Mouse (Mus musculus) left cerebral cortex, postnatal 36 days (tissue): Measurements from ENCODE around the gene Gipc3. TPM values are rescaled to one million over a fixed set of nuclear protein-coding genes. Genes with fewer than 3 reads are reported as not detected.

Experiments
- DNase-seq, 2 experiments: peaks; one replicate each; pipeline ENCODE4 v3.0.0; 2021 to 2022; ENCODE audit warnings: low spot score in 2 of 2, mixed read lengths in 1 of 2
- intact Hi-C: fragments of 180-260 bp; cut with DNase I; formaldehyde crosslinking; loops from one replicate; pipeline ENCODE4 v1.15.1; 2025
- total RNA-seq, 2 experiments: library from RNA; stranded (reverse); gene quantifications; 2 replicates each; pipeline ENCODE4 v1.2.3; 2021

The Gipc3 gene
- total RNA-seq, 2 experiments from 2014 or later = 1.4 to 1.8 TPM

DNA sequence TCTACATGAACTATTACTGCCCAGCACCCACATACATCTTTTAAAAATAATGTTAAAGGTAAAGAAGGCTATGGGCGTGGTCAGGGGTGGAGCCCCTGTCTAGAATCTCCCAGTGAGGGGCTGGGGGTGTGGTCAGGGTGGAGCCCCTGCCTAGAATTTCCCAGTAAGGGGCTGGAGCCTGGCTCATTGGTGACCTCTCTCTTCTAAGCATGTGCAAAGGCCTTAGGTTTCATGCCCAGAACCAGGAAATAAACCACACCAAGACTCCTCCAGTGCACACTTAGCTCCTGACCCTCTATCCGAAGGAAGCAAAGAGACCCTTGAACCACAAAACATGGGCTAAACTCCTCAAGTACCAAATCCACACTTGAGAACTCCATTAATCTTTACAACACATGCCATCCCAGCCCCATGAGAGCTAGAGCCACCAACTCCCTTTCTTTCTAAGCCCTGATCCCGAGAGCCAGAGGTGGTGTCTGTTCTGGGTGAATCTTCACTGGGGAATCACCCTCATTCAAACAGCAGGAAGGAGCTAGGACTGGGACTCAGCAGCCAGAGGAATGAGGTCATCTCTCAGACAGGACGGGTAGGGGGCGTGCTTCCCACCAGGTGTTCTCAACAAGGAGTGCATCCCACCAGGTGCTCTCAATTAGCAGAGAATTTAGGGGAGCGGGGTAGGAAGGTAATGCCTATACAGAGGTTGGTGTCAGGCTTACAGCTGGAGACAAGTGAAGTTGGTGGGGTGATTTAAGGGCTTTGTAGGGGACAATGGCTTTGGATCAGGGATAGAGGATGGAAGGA lies 33.7 kb upstream of the Gipc3 start:
- intact Hi-C loops = no loop called here
- DNase-seq = no peak

- intact Hi-C loops = no loop called here
- no peak for DNase-seq
Observed at GRCm38 (mm10) chr10:81375322-81375721, 32.3 kb upstream of the Gipc3 start.

GRCm38 (mm10) chr10:81367207-81367495 lies 24.1 kb upstream of the Gipc3 start:
- intact Hi-C loops = no loop called here
- no peak for DNase-seq

DNA sequence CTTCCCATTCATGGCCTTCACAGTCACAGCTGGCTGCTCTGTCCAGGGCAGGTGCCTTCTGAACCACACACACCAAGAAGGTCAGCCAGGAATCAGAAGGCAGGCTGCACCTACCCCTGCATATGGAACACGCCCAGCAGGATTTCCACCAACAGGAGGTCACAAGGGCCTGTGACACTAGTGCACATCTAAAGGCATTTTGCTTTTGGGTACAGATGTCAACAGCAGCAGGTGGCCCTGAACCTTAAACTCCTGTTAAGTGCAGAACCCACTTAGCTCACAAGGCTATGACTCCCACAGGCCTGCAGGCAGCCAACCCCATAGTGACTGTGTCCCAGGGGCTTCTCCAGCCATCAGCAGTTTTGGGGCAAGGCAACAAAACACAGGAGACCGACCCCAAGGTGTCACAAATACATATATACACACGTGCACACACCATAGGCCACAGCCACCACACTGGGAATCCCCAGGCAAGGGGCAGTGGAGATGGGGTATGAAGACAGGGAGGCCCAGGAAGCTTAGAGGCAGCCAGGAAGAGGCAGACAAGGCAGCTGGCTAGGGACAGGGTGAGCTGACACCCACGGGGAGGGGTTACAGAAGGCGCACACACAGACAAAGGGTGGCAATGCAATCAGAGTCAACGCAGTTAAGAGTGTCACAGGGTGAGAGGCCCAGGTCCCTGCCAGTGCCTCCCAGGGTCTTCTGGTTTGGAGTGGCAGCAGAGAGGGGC lies 23.6 kb upstream of the Gipc3 start:
- intact Hi-C loops = no loop called here
- DNase-seq = no peak

DNA sequence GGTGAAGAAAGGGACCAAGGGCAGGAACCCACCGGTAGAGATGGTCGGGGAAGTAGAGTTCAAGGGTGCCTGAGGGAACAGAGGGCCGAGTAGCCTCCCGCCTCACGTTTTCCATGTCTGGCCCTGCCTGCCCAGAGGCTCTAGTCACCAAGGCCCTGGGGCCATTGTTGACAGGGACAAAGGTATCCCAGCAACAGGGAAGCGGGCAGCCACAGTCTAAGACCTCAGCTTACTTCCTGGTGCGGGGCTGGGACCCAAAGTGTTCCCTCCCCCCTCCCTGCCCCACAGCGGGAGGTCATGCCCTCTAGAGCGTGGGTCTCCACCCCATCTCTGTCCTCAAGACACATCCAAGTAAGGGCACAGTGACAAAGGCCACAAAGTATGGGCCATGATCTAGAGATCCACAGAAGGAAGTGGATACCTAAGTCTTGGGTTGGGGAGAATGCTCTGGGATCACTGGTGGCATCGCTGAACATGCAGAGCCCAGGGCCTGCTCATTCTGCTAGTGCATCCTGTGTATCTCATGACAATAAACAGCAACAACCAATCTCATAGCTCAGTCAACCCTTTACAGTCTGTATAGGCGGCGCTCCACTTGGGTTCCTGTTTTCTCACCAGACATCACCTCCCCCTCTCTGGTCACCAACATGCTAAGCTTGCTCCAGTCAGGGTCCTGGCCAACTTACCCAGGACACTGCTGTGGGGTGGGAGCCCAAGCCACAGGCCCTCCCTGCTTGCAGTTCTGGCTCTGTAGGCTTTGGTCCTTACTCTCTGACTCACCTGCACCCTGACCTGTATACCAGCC lies 22.8 kb upstream of the Gipc3 start, which contains the start of gene 4930404N11Rik:
Gene 4930404N11Rik, minus strand, starts transcription at position 145 of the 805 bp plus-strand sequence.
- no peak for DNase-seq
- intact Hi-C loops = no loop called here

DNA sequence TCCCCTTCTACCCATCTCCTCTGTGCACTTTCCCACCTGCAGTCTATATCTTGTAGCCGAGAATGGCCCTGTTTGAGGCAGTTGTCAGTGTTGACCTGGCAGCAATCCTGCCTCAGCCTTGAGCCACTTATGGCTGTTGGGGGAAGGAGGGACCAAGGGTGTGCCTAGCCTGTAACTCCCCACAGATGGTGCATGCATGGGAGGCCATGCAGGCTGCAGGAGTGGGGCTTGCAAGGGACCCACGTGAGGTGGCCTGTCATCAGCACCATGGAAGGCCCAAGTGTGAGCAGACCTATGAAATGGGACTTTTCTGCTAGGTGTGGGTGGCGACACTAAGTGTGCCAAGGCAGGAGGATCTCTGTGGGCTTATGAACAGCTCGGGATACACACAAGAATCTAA lies 22.0 kb upstream of the Gipc3 start:
- intact Hi-C loops = no loop called here
- DNase-seq = peak in 1 of 2 experiments; percentile 52

- intact Hi-C loops = no loop called here
- no peak for DNase-seq
Observed at GRCm38 (mm10) chr10:81364666-81365065, 21.6 kb upstream of the Gipc3 start.

DNA sequence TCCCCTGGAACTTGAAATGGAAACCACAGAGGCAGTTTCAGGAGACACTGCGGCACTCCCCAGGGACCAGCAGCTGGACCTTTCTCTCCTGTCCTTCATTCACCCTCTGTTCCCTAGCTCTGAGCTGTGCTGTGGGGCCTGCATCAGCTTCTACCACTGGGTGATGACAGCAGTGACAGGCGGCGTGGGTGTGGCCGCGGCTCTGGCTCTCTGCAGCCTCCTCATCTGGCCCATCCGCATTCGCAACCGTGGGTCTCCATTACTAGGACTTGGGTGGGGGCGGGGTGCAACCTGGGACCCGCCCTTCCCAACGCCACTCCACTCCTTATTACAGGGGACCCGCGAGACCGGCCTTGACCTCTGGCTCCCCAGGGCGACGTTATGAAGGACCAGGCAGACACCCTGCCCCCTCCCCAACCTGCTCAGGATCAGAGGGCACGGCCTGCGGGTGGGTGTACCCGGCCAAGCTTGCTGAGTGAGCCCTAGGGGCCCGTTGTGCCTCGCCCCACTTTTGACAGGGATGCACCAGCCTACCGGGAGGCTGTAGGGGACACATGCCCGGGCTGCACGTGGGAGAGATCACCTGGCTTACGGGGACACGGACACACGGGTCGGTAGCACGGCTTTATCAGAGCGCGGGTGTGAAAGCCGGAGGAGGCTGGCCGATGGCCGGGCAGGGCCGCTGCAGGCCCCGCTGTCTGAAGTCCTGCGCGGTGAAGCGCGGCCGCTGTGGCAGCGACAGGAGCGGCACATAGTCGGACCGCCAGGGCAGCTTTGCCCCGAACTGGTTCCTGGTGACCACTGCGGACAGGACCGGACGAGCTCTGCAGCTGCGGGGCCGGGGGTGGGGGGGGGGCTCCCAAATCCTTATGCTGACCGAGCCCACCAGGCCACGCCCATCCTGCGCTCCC lies 20.6 kb upstream of the Gipc3 start:
- intact Hi-C loops = no loop called here
- DNase-seq = no peak

DNA sequence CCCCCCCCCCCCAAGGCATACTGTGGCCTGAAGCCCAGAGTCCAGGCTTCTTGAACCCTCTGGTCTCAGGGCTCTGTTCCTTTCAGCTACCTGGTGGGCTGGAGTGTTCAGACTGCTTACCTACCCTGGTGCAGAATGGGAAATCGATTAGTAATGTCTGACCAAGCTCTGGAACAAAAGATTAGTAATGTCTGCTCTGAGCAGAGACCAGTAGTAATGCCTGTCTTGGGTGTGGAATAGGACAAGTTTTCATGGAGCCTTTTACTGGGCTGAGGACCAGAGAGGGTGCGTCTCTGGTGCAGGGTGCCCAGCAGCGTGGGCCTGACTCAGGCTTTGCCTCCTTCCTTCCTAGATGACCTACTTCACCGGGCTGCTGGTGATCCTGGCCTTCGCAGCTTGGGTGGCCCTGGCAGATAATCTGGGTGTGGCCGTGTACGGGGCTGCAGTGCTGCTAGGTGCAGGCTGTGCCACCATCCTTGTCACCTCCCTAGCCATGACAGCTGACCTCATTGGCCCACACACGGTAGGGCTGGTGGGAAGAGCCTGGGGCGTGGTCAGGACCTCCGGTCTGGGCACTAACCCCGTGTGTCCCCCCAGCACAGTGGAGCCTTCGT lies 19.4 kb upstream of the Gipc3 start:
- intact Hi-C loops = no loop called here
- DNase-seq = no peak

DNA sequence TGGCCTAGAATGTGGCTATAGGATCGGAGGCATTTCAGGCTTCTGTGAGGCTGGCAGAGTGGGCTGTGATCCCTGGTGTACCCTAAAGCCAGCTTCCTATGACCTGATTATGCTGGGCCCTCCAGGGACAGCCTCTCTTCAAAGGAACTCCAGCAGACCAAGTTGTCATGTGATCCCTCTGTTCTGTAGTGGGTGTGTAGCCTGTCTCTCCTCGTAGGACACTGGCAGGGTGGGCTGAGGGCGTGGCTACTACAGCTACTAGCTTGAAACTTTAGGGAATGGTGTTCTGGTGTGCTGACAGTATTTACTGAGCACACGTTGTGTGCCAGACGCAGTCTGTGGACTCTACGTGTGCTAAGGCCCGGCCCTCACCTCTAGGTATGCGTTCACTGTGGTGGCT lies 17.7 kb upstream of the Gipc3 start:
- intact Hi-C loops = no loop called here
- DNase-seq = no peak

- intact Hi-C loops = no loop called here
Observed at GRCm38 (mm10) chr10:81358841-81359240, 15.8 kb upstream of the Gipc3 start.

GRCm38 (mm10) chr10:81358209-81358608 lies 15.1 kb upstream of the Gipc3 start:
- intact Hi-C loops = no loop called here
- no peak for DNase-seq

More at GRCm38 (mm10) chr10:81358841-81359240, 15.8 kb upstream of the Gipc3 start:
- no peak for DNase-seq

GRCm38 (mm10) chr10:81356991-81357844 lies 14.2 kb upstream of the Gipc3 start, which contains the start of gene Mfsd12:
Mfsd12 (plus strand) TSS chr10:81357491.
- DNase-seq = peak; percentile 88 to 93
- intact Hi-C loops = no loop called here

DNA sequence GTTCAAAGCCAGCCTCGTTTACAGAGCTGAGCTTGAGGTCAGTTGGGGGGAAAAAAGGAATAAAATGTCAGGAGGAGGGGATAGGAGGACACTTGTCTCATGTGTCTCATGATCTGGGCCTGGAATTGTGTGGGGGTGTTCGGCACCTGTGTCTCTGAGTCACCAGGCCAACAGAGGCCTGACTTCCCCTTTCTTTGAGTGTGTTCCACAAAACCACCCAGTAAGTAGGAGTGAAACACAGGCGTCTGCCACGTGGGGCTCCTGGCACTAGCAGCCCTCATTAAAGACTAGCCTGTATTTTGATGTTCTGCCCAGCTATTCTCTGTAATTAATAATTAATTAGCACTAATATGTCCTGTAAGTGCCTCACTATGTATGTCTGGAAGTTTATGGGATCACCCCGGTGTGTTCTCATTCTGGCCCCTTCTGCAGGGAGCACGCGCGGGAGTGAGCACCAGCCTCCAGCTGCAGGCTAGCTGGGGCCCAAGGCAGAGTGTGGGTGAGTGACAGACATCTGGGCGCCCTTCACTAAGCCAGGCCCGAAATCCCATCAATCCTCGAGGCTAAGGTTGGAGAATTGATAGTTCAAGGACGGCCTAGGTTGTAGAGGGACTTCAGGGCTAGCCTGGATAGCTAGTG lies 13.4 kb upstream of the Gipc3 start:
- intact Hi-C loops = no loop called here

GRCm38 (mm10) chr10:81355533-81355932 lies 12.5 kb upstream of the Gipc3 start:
- intact Hi-C loops = no loop called here
- DNase-seq = no peak

More for the DNA sequence above, 13.4 kb upstream of the Gipc3 start:
- no peak for DNase-seq

GRCm38 (mm10) chr10:81354738-81355477 lies 11.8 kb upstream of the Gipc3 start:
- intact Hi-C loops = no loop called here
- DNase-seq = no peak
